In the genomic region with DNA sequence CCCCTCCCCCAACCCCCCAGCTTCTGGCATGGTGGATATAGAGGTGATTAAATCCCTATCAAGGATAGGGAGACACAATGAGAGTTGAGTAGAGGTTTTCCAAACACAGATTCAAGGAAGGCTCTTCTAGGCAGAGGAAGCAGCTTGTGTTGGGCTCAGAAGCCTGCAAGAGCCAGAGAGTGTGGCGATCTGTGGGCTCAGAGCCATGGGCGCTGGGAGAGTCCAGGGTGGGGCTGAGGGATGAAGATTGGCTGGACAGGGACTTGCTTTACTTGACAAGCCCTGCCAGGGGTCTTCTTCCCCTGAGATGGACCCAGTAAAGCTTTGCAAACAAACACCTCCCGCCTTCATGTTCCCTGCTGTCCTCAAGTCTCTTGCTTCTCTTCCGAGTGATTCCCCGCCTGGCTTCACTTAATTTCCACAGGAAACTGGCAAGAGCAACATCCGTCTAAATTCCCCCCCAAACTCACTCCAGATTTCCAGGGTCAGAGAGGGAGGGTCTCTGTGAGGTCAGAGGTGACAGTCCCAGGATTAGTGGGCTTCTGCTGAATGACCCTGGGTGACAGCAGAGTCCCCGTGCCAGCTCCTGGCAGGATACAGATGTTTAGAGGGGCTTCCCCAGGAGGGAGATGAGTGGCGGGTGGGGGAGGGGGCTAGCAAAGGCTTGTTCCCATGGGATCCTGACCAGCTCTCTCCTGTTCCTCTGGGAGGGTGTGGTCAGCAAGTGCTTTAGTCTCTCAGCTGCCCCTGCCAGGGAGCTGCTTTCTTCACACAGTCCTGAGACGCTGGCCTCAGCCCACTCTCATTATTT, we compare ENCODE assay signal across 8 mouse cellular contexts. TPM values are rescaled to one million over a fixed set of nuclear protein-coding genes. Genes with fewer than 3 reads are reported as not detected.
A peak's percentile ranks its signal among the peaks of the same experiment; 100 is the strongest.
DNase-seq lines count a peak whose midpoint lies in the region; ATAC-seq and TF ChIP-seq lines count a peak whose summit lies in the region.

No protein-coding gene starts in this region.

- H3K27me3 ChIP-seq in forebrain, embryonic 10.5 days (ENCODE audit: poor library complexity, severe bottlenecking), result no peaks in the 10 kb centered on the region
- no peaks in the 10 kb centered on the region for H3K27me3 ChIP-seq in forebrain, embryonic 12.5 days
- H3K27me3 ChIP-seq in limb, embryonic 14.5 days (ENCODE audit: control insufficient read depth, insufficient read depth, low read length), result no peaks in the 10 kb centered on the region
- H3K27me3 ChIP-seq in hindbrain, embryonic 13.5 days, result 0 out of 2 replicates have a peak, but pooled peaks cover 2% of the 10 kb centered on the region

- 29% methylated on average over 9 of the region's 9 CpGs for WGBS in forebrain, embryonic 10.5 days
- 37% methylated on average over 9 of the region's 9 CpGs for WGBS in forebrain, embryonic 12.5 days
- 23% methylated on average over 9 of the region's 9 CpGs for WGBS in limb, embryonic 14.5 days
- WGBS in hindbrain, embryonic 13.5 days, result 41% methylated on average over 9 of the region's 9 CpGs

- peak; percentile 46 for DNase-seq in forebrain, embryonic 10.5 days (ENCODE audit: extremely low spot score, low spot score)
- DNase-seq in adrenal gland, postnatal 36 days, result peak; percentile 44 to 72
- DNase-seq in heart, postnatal 14 days, result peak; percentile 41 to 51
- no peak for DNase-seq in limb, embryonic 14.5 days (ENCODE audit: low spot score)
- DNase-seq in B cell, adult 2 months, result no peak
- no peak for DNase-seq in urinary bladder, postnatal 4 days (ENCODE audit: low spot score in 2 of 2)

- intact Hi-C loops in heart, postnatal 14 days (cut with DNase I), result loop anchor here (5.0 kb wide), 1 partner anchor 98 kb away; no protein-coding TSS in a partner anchor

- peak overlapping the region; percentile 77 for H3K27ac ChIP-seq in forebrain, embryonic 10.5 days
- H3K27ac ChIP-seq in forebrain, embryonic 12.5 days, result no peak overlapping the region
- no peak overlapping the region for H3K27ac ChIP-seq in limb, embryonic 14.5 days (replicated peaks; ENCODE audit: low read depth, low read length)
- H3K27ac ChIP-seq in hindbrain, embryonic 13.5 days, result no peak overlapping the region

- TF ChIP-seq POLR2A in limb, embryonic 14.5 days (IDR thresholded peaks at IDR 0.05; ENCODE audit: borderline replicate concordance, extremely low read depth, insufficient read depth, insufficient read length), result no peak

- no peak overlapping the region for H3K9ac ChIP-seq in forebrain, embryonic 12.5 days
- no peak overlapping the region for H3K9ac ChIP-seq in limb, embryonic 14.5 days (ENCODE audit: low read depth, low read length, severe bottlenecking)
- H3K9ac ChIP-seq in hindbrain, embryonic 13.5 days, result no peak overlapping the region

- H3K4me1 ChIP-seq in forebrain, embryonic 10.5 days, result peaks cover 36% of the 10 kb centered on the region
- H3K4me1 ChIP-seq in forebrain, embryonic 12.5 days, result peaks cover 14% of the 10 kb centered on the region
- no peaks in the 10 kb centered on the region for H3K4me1 ChIP-seq in limb, embryonic 14.5 days (ENCODE audit: control insufficient read depth, insufficient read depth, low read length)
- H3K4me1 ChIP-seq in hindbrain, embryonic 13.5 days (replicated peaks), result peaks cover 21% of the 10 kb centered on the region

- no peaks in the 10 kb centered on the region for H3K36me3 ChIP-seq in forebrain, embryonic 10.5 days (replicated peaks)
- H3K36me3 ChIP-seq in forebrain, embryonic 12.5 days (replicated peaks), result no peaks in the 10 kb centered on the region
- no peaks in the 10 kb centered on the region for H3K36me3 ChIP-seq in limb, embryonic 14.5 days (ENCODE audit: control insufficient read depth, insufficient read depth, low read length)
- H3K36me3 ChIP-seq in hindbrain, embryonic 13.5 days, result no peaks in the 10 kb centered on the region

- no peak overlapping the region for H3K4me3 ChIP-seq in forebrain, embryonic 10.5 days
- H3K4me3 ChIP-seq in forebrain, embryonic 12.5 days (replicated peaks), result no peak overlapping the region
- H3K4me3 ChIP-seq in limb, embryonic 14.5 days (replicated peaks; ENCODE audit: low read length), result no peak overlapping the region
- H3K4me3 ChIP-seq in hindbrain, embryonic 13.5 days, result no peak overlapping the region

- no peaks in the 10 kb centered on the region for H3K9me3 ChIP-seq in forebrain, embryonic 10.5 days
- no peaks in the 10 kb centered on the region for H3K9me3 ChIP-seq in forebrain, embryonic 12.5 days
- H3K9me3 ChIP-seq in limb, embryonic 14.5 days (ENCODE audit: control insufficient read depth, low read length), result no peaks in the 10 kb centered on the region
- no peaks in the 10 kb centered on the region for H3K9me3 ChIP-seq in hindbrain, embryonic 13.5 days

- no peak for ATAC-seq in forebrain, embryonic 12.5 days (ENCODE audit: low FRiP score)
- peak; percentile 23; the same call in 1 of the 2 replicates for ATAC-seq in limb, embryonic 14.5 days (ENCODE audit: low FRiP score, low read depth)
- ATAC-seq in hindbrain, embryonic 13.5 days (ENCODE audit: low FRiP score), result no peak

- no peak overlapping the region for H3K4me2 ChIP-seq in forebrain, embryonic 12.5 days
- no peak overlapping the region for H3K4me2 ChIP-seq in limb, embryonic 14.5 days (replicated peaks; ENCODE audit: low read depth, low read length, severe bottlenecking)
- H3K4me2 ChIP-seq in hindbrain, embryonic 13.5 days, result no peak overlapping the region

RNA-seq across cellular contexts. Expression of a gene that starts 47.5 kb away (rescaled TPM):
- polyA plus RNA-seq in forebrain, embryonic 10.5 days (2016; fragmentation: Nextera tagmentation; extraction: Ambion mirVana), result 15.8 and 17.6 TPM in 2 replicates
- polyA plus RNA-seq in forebrain, embryonic 12.5 days (2016; fragmentation: Nextera tagmentation; extraction: Ambion mirVana), result 3.8 and 4.4 TPM in 2 replicates
- under 1 TPM; 0.56 to 0.69 TPM for total RNA-seq in adrenal gland, postnatal 36 days (2021)
- under 1 TPM; 0.57 to 0.73 TPM for total RNA-seq in heart, postnatal 14 days (2021)
- polyA plus RNA-seq in limb, embryonic 14.5 days (2012; rRNA removed), result 4.2 and 4.7 TPM in 2 replicates
- polyA plus RNA-seq in limb, embryonic 14.5 days (2014; fragmentation: Nextera tagmentation; extraction: Ambion mirVana), result 5.4 and 5.9 TPM in 2 replicates
- 1.1 and 1.5 TPM in 2 replicates for polyA plus RNA-seq in hindbrain, embryonic 13.5 days (2015; fragmentation: Nextera tagmentation; extraction: Ambion mirVana)

Comparison
In these comparisons a context has a peak if more than half of its experiments do, and no peak if none do; other contexts are left out.
1. DNase-seq: peak in forebrain, embryonic 10.5 days (single experiment), adrenal gland, postnatal 36 days (2 of 2) and heart, postnatal 14 days (2 of 2); none in limb, embryonic 14.5 days (single experiment), B cell, adult 2 months (0 of 2) and urinary bladder, postnatal 4 days (0 of 2).